Mouse (Mus musculus): ENCODE data around the gene Lrrc63.

GRCm38 (mm10) chr14:75069356-75069979 is 61.2 kb downstream of the Lrrc63 start:
- TF ChIP-seq CTCF (IDR thresholded peaks at IDR 0.05; ENCODE audit: low read depth) (no peak), EP300 (IDR thresholded peaks at IDR 0.05; ENCODE audit: low read depth) (0 out of 2 replicates have a peak, but pooled peaks have one; percentile 4)
